Mouse (Mus musculus) lung, adult 2 months (tissue): ENCODE data around the gene Rhbdf2.

Experiments
- CTCF ChIP-seq: fragments of 200-500 bp; IDR thresholded peaks from 2 replicates; pipeline ENCODE4 v1.5.1; 2011; ENCODE audit warnings: mild to moderate bottlenecking, low read length, control low read depth; ENCODE audit not compliant: insufficient read depth
- POLR2A ChIP-seq: fragments of 200-500 bp; IDR thresholded peaks from 2 replicates; pipeline ENCODE4 v1.6.1; 2011; ENCODE audit warnings: low read depth, mild to moderate bottlenecking, control low read depth, low read length, borderline replicate concordance; ENCODE audit errors: extremely low read depth

DNA sequence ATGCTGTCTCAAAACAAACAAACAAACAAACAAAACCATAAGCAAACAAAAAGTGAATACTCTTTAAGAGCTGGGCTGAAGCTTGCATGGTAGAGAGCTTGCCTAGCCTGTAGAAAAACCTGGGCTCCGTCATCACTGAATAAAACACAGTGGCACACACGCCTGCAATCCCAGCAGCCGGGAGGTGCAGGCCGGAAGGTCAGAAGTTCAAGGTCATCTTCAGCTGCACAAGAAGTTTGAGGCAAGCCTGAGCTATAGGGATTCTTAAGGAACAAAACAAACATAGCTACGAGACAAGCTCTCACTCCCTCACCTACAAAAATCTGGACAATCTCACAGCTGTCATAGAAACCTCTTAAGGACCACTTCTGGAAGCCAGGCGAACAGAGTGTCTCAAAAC is 41.1 kb downstream of the Rhbdf2 start:
- TF ChIP-seq CTCF = no peak
- no peak for TF ChIP-seq POLR2A
